Mouse (Mus musculus): Measurements from ENCODE around the gene Smug1. TPM values are rescaled to one million over a fixed set of nuclear protein-coding genes. Genes with fewer than 3 reads are reported as not detected.

Smug1 gene
- total RNA-seq, 4 experiments from 2014 or later = 10.0 to 19.3 (median 12.3) TPM

DNA sequence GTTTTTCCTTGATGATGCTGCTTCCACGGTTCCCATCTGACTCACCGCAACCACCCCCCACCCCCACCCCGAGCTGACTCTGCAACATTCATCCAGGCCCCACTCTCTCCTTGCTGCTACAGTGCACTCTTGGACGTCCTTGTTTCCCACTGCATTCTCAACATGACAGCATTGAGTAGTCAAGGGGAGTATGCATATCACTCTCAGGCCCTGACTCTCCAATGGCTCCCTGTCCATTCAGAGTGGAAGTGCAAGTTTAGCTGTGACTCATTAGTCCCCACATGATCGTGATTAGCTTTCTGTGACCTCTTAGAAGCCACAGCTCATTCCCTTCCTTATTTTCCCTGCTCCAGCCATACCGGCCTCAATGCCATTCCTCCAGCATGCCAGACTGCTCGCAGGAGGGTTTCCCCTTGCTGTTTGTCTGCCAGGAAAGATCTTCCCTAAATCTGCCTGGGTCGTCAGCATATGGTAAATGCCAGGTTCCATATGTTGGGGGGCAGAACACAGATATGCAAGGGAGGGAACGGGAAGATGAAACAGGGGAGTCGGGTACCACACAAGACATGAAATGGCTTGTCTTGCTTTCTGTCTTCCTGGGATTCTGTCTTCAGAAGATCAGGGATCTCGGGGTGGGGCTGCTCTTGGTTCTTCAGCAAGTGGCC is 21.1 kb downstream of the Smug1 start:
- DNase-seq (ENCODE audit: low spot score in 2 of 2) = no peak

DNA sequence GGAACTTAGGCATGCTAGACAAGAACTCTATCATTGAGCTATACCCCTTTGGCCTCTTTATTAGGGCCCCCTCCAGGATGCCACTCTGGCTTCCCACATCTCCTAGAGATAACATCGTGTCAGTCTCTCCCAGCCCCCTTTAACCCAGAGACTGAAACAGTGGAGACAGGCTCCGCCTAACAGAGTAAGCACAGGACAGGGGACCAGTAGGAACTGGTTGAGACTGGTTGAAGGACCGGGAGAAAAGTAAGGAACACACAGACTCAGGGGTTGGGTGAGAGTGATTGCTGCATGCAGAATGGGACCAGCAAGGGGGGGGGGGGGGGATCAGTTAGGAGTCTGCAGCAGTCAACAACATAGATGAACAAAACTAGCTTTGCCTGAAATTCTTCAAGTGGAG is 22.7 kb downstream of the Smug1 start:
- DNase-seq (ENCODE audit: low spot score in 2 of 2) = no peak

DNA sequence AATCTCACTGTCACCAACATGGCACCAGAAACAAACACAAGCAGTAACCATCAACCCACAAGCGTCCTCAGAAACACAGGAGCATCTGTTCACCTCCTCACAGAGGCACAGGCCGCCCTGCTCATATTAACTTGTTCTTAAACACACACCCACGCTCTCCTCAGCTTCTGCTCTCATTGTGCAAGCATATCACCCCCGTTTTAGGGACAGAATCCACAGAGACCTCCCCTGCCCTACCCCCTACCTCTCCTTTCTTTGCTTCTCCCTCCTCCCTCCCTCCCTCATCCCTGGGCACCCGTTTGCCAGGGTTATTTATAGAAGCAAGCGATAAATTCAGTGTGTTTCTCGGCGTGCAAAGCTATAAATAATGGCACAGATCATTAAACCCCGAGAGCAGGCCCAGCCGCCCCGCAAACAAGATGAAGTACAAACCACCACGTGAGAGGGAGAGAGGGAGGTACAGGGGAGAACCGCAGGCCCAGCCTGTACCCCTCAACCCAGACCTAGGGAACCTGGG is 31.4 kb downstream of the Smug1 start:
- no peak for DNase-seq (ENCODE audit: low spot score in 2 of 2)

DNA sequence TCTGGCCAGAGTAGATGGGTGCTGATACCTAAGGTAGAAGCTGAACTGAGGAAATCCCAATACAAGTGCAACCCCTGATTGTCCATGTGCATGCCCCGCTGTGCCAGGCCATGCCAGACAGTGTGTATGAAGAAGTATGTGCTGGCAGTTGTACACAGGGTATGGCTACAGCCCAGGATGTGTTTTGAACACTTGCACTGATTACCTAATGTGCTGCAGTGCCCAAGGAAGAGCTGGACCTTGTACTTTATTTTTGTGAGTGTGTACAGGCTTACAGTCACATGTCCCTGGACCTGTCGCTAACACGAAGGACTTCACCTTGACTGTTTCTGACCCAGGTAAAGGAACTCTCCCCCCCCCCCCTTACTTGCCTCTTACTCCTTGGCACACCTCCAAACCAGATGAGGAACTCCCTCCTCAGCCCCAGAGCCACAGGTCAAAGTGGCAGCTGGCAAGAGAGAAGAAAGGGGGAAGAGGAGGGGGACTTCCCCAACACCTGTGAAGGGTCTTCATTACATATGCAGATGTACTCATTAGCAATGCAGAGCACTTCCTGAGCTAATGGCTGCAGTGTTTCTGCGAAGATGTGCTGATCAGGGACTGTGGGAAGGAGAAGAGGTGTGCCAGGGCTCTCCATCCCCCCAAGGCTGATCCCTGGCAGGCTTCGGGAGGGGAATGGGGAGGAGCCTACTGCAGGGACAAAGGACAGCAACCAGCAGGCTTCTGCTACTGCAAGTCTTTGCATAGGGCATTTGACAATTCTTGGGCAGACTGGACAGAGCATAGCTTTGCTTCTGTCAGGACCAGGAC is 32.4 kb downstream of the Smug1 start:
- no peak for DNase-seq (ENCODE audit: low spot score in 2 of 2)

DNA sequence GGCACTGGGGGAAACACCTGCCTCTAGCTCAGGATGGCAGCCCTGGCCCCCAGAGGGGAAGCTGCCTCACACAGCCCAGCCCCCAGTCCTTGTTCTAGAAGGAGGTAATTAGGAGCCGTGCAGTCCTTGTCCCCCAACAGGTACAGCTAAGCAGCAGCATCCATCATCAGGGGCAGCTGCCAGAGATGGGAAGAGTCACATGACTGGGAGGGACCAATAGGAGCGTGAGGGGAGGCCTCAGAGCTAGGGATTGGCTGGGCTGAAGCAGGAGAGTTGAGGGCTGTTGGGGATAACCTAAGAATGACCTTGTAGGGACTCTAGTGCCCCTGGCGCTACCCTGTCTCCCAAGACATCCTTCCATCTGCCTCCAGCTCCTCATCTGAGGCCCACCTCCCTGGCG is 33.1 kb downstream of the Smug1 start:
- no peak for DNase-seq (ENCODE audit: low spot score in 2 of 2)

DNA sequence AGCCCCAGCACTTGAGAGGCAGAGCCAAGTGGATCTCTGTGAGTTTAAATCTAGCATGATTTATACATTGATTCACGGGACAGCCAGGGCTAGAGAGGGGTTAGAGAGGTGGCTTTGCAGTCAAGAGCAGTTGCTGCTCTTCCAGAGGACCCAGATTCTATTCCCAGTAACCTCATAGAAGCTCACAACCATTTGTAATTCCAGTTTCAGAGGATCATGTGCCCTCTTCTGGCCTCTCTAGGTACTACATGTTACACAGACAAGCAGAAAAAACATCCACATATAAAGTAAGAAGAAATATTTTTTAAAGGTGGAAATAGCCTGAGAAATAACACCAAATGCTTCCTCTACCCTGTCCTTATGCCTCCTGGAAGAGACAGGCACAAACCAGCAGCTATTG is 36.2 kb downstream of the Smug1 start:
- no peak for DNase-seq (ENCODE audit: low spot score in 2 of 2)

DNA sequence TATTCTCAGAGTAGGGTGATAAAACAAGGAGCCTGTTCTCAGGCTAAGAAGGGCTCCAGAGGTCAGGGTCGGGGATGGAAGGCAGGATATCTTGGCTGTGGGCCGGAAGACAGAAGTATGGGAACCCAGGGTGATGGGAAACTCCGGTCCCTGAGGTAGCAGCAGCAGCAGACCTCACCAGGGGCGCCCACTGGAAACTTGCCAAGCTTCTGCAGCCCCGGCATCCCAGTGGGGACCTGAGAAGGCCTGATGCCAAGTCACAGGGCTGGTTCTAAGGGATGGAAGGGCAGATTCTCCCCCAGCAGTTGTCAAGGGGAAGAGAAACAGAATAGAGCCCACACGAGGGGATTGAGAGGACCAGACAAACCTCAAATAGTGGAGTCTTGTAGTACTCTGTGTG is 37.6 kb downstream of the Smug1 start:
- no peak for DNase-seq (ENCODE audit: low spot score in 2 of 2)

DNA sequence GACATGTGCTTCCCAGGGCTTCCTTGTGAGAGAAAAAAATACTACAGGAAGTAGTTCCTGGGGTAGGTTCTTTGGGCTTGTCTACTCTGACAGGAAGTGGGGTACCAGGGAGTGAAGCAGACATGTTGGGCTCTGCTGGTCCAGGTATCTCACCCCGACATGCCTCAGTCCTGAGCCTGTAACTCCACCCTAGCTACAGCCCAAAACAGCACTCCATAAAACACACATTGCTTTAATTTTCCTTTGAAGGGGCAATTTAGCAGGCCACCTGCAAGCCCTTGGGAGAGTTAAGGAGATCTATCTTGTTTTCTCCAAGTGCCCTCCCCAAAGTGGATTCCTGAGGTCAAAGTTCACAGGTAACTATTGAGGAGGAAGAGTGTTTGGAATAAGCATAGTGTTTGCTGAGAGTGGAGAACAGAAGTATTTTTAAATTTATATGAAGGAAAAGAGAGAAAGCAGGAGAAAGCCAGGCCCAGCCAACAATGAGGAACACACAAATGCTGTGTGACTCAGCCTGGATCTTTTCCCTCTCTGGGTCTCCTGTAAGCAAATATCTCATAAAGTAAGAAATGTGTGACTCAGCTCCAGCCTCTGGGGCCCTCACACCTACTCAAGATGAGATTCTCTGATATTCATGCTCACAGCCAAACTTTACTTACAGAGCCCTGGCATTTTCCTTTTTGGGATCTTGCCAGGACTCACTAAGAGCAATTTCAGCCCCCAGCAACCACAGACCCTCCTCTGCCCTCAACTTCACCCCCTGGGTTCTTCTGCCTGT is 38.6 kb downstream of the Smug1 start:
- DNase-seq (ENCODE audit: low spot score in 2 of 2) = no peak

DNA sequence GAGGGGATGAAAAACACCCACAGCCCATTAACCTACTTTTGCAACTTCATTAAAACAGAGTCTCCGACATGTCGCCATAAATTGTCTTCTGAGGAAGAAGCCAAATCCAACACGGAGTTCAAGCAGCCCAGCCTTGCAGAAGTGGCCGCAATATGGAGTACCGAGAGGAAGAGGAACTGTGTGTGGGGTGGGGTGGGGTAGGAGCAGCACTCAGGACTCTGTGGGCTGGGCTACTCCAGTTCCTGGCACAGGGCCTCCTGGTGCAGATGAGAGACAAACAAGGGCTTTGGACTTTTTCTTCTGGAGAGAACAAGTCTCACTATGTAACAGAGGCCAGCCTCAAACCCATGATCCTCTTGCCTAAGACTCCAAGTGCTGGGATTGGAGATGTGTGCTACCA is 40.9 kb downstream of the Smug1 start:
- DNase-seq (ENCODE audit: low spot score in 2 of 2) = peak in 1 of 2 experiments; percentile 35

DNA sequence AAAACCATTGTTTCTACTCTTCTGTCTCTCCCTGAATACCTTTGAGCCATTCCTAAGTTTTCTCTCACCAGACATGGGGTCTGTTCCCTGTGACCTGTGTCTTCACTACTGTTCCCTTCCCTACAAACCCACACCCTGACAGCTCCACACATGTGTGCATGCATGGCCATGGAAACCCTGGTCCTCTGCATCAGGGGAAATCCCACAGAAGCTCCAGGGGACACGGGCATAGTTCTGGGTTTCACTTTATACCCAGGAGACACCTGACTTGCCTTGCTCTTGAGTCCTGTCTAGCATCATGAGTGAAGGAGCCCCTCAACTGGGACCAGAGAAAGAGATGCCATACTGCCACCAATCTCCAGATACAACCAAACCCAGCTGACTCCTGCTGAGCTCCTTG is 42.6 kb downstream of the Smug1 start:
- no peak for DNase-seq (ENCODE audit: low spot score in 2 of 2)

DNA sequence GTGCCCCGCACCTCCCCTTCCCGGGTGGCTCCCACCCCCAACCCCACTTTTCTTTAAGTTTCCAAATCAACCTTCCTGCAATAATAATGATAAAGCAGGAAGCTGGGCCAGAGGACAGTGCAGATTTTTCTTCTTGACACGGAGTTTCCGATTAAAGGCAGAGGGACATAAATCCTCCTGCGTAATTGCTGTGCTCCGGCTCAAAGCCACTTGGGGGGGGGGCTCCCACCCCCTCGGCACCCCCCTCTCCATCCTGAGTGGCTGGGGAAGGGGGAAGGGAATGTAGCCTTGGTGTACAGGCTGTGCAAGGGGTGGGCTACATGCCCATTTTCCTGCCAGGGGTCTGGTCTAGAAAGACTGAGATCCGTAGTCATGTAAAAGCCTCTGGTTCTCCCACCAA is 43.5 kb downstream of the Smug1 start:
- no peak for DNase-seq (ENCODE audit: low spot score in 2 of 2)

DNA sequence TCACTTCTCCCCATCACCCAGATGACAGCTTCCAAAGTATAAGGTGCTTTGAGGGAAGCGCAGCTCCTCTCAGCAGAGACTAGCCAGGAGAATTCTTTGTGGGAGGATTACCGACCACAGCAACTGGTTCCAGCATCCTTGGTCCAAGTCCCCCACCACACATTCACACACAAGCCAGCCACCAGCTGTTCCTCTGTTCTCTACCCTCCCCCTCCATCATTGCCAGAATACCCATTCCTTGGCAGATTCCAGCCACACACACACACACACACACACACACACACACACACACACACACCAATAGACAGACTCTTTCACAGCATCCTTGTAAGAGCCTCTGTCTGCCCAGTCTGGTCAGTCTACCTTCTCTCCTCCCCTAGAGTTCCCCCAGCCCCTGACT is 44.5 kb downstream of the Smug1 start:
- DNase-seq (ENCODE audit: low spot score in 2 of 2) = no peak

DNA sequence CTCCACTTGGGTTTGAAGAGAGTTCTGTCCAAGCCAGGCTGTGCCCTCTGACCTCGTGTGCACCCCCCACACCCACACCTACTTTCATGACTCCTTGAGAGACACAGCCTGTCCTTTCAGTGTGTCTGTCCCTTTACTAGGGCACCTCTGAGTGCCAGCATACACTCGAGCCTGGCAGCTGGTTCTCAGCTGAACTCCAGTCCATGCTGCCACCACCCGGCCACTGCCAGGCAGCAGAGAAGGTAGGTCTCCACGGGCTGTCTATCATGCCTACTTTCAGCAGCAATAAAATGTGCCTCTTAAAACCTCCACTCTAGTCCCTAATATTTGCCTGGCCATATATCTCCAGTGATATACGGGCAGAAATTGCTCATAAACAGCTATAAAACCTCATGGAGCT is 45.5 kb downstream of the Smug1 start:
- peak; percentile 60 to 73 for DNase-seq (ENCODE audit: low spot score in 2 of 2)

DNA sequence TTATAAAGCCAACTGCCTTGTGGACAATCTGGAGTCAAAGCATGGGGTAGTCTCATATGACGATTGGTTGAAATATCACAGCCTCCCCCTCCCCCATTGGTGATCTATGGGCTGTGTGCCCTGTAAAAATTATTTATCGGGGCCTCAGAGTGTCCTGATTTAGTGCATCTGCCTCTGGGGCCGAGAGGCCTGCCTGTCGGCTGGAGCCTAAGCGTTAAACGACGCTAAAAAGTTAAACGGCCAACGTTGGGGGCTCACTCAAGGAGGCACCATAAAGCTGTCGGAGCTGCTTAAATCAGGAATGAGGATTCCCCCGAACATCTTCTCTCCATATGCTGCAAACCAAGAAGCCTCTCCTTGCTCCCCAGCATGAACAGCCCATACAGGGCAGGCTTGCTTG is 46.3 kb downstream of the Smug1 start:
- DNase-seq (ENCODE audit: low spot score in 2 of 2) = no peak

DNA sequence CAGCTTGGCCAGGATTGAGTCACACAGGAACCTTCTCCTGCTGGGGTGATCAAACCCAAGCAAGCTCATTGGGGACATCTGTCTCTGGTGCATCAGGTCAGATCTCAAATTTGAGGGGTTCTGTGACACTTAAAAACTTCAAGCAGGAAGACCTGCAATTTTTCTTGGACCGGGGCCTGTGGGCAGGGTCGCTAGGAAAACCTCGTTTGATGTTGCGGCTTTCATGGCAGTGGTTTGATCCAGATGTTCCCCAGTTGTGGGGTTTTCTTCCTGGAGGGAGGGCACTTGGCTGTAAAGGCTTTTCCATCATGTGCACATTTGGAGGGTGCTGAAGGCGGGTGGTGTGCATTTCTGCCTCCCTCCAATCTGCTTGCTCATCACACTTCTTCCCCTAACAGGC is 51.2 kb downstream of the Smug1 start:
- no peak for DNase-seq (ENCODE audit: low spot score in 2 of 2)

DNA sequence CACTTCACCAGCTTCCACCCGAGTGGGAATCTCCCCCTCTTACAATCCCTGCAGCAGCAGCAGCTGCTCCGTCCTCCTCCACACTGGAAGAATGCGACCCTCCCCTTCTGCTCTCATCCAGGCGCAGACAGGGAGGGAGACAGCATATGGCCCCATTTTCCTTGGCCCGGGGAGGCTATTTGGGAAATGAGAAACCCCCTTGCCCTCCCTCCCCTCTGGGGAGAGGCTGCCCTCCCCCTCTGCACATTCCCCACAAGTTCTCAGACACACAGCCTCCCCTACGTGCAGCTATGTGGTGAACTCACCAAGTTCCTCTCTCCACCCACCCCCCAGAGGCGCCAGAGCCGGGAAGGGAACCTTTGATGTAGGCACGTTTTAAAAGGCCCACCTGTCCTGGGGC is 51.6 kb downstream of the Smug1 start:
- DNase-seq (ENCODE audit: low spot score in 2 of 2) = no peak

DNA sequence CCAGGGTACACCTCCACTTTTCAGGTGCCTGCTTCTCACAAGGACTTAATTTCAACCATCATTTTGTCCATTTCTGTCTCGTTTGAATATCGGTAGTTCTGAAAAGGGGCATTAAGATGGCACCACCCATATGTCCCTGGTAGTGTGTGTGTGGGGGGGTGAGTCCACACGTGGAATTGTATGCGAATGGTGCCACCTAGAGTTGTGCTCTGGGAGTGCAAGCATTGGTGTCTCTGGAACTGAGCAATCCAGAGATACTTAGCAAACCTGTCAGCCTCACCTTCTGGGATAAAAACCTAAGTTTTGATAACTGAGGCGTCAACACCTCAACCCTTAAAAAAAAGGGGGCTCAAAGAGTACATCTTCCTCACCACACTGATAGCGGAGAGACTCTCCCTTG is 53.8 kb downstream of the Smug1 start:
- no peak for DNase-seq (ENCODE audit: low spot score in 2 of 2)

DNA sequence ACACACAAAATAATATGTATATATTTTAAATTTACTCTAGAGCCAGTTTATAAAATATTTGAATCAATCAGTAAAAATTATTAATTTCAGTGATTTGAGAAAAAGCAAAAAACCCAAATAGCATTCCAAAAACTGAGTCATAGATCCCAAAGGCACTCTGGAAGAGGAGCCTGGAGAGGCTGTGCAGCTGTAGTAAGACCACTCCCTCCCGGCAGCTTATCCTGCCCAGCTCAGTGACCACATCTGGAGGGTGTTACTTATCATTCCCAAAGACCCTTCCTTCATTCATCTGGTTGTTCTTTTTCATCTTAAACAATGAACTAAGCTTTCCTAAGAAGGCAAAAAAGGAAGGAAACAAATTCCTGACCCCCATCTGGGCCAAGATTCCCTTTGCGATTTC is 54.6 kb downstream of the Smug1 start:
- no peak for DNase-seq (ENCODE audit: low spot score in 2 of 2)

DNA sequence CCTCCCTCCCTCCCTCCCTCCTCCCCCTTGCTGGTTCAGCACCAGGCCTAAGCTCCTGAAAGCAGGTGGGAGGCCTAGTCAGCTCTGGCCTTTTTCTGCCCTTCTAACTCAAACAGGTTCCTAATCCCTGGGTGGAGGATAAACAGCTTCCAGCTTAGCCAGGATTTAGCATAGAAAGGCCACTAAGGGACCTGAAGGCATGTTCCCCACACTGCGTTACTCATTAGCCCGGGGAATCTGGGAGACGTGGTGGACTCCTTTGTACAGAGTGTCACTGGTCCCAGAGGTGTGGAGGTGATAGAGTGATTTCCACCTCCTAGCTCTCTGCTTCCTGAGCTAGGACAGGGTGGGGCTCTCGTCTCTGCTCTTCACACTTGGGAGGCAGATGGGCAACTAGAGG is 57.0 kb downstream of the Smug1 start:
- DNase-seq (ENCODE audit: low spot score in 2 of 2) = no peak

DNA sequence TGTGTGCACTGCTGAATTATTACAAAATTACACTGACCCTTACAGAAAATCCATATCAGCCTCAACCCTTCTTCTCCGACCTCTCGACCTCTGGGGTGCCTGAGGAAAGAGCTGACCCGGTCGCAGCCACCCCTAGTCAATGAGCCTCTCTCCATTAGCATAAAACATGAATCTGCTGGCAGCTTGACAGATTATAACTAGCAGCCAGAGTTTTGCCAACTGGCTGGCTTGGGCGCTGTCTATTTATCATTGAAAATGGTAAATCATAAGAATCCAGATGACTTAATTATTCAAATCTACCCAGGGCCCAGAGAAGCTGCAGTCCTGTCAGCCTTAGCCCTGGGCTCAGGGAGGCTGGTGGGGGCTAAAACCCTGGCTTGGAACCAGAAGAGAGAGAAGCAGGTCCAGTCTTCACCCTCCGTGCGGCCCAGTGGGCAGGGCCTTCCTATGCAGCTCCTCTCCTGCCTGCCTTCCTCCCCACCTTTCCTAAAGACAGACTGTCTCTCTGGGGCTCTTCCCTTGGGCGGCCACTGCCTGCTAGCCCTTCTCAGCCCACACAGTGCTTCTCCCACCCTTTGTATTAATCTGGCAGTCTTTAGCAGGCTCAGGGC is 58.7 kb downstream of the Smug1 start:
- DNase-seq (ENCODE audit: low spot score in 2 of 2) = no peak

DNA sequence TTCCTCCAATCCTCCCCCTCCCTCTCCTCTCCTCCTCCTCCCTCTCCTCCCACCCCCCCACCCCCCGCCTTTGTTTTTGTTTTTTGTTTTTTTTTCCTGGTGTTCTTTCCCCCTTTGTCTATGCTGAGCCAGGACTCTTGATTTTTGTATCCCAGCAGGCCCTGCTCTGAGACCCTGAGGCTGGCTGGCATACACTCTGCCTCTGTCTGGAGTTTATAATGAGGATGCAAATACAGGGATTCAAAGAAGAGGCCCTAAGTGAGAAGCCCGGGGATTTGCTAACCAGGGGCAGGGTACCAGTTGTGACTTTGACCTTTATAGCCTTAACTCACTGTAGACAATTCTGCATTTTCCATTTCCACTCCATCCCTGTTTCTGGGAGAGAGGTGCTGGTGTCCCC is 60.7 kb downstream of the Smug1 start:
- no peak for DNase-seq (ENCODE audit: low spot score in 2 of 2)

Measured in gastrocnemius, adult 8-10 months (tissue).